Mouse (Mus musculus) adipose tissue, adult 10 weeks (tissue): ENCODE results near the gene B3gnt4. TPM values are rescaled to one million over a fixed set of nuclear protein-coding genes. Genes with fewer than 3 reads are reported as not detected.

Experiments used
- polyA plus RNA-seq: library from polyadenylated mRNA; stranded (reverse); fragments of 350-450 nt; fragmentation: Illumina TruSeq; extraction: RNeasy Lipid Tissue Mini Kit (QIAGEN cat#74804); gene quantifications from one replicate; pipeline ENCODE4 v1.2.3, GENCODE M21; 2014; ENCODE audit warnings: low read depth, low replicate concordance

Gene B3gnt4
- polyA plus RNA-seq = 0.57 TPM

DNA sequence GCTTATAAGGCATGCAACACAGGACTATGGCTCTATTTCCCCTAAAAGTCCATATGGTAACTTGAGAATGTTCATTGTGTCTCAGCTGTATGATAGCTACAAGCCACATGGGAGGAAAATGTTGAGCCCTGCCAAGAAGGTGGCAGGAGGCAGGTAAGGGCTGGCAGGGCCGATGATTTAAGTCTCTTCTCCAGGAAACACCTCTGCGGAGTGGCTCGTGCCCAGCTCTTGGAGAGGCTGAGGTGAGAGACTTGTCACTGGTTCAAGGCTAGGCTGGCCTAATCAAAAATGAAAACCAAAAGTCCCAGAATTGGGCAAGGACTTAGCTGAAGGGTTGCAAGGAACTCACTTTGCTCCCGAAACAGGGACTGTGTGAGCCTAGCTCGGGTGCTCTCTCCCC is at the start of gene B3gnt4:
TSS of gene B3gnt4 (plus strand) at position 301 of the 400 bp plus-strand sequence.

DNA sequence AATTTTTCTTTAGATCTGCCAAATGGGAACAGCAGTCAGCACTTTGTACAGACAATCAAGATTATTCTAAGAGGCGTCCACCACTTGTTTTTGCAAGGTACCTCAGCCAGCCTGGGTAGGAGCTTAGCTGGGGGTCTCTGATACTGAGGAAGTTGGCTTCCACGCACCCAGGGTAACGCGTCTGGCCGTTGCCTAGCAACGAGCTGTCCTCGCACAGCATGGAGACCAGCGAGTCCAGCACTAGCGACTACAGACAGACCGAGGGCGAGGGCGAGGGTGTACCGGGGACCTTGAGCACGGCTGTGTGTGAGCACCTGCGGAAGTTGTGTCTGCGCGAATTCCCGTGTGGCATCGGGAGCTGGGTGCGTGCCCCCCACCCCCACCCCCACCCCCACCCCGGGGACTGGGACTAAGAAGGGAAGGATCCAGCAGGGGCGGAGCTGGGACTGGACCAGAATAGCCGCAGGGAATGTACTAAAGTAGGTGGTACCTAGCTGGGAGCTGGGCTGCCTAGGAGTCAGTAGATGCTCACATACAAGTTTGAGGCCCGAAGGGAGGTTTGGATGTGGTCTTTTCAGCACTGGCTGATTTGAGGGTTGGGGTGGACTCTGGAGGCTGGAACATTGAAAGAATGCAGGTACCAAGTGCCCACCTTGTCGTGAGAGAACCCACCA is 21.0 kb upstream of the B3gnt4 start, which contains the start of the genes Lrrc43 and Il31:
TSS of gene Lrrc43 (plus strand) at position 194 of the 674 bp plus-strand sequence.
TSS of gene Il31 (minus strand) at position 378 of the 674 bp plus-strand sequence.

GRCm38 (mm10) chr5:123523692-123524392 is 13.6 kb downstream of the B3gnt4 start, which contains the start of gene Diablo:
Gene Diablo (minus strand): TSS chr5:123524176.

DNA sequence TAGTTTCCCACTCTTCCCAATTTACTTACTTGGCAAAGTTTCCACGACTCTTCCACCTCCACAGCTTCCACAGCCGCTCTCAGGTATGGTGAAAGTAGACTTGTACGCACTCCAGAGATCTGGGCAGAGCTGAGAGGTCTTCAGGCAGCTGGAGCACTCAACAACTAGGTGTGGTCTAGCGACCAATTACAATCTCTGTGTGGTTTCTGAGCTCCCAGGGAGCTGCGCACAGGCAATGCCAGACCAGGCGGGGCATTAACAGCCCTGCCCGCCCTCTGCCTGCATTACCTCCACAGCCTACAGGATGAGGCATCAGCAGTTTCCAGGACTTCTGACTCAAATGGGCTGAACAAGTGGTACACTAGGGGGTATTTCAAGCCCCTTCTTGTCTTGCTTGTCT is 15.0 kb downstream of the B3gnt4 start, which contains the start of gene Gm49027:
TSS of gene Gm49027 (minus strand) at position 208 of the 400 bp plus-strand sequence.

Other genes with a start within 250 kb of the B3gnt4 start
- gene Bcl7a, start 166.6 kb upstream of the B3gnt4 start, polyA plus RNA-seq = 19.9 TPM
- 24.1 TPM for gene Mlxip, start 115.7 kb upstream of the B3gnt4 start, polyA plus RNA-seq
- gene Lrrc43, start 21.2 kb upstream of the B3gnt4 start, polyA plus RNA-seq = 2.3 TPM
- gene Il31, start 21.0 kb upstream of the B3gnt4 start, polyA plus RNA-seq = 1.5 TPM
- 55.7 TPM for gene Diablo, start 13.7 kb downstream of the B3gnt4 start, polyA plus RNA-seq
- not detected for gene Gm49027, start 15.0 kb downstream of the B3gnt4 start, polyA plus RNA-seq
- 25.4 TPM for gene Vps33a, start 62.6 kb downstream of the B3gnt4 start, polyA plus RNA-seq
- gene Clip1, start 174.2 kb downstream of the B3gnt4 start, polyA plus RNA-seq = 39.3 TPM
- 38.0 TPM for gene Zcchc8, start 210.6 kb downstream of the B3gnt4 start, polyA plus RNA-seq
- gene Rsrc2, start 239.0 kb downstream of the B3gnt4 start, polyA plus RNA-seq = 71.0 TPM
- gene Kntc1, start 239.3 kb downstream of the B3gnt4 start, polyA plus RNA-seq = 2.1 TPM